ENCODE assay signal across 22 mouse cellular contexts in genomic region chr2:181127786-181128185, GRCm38 (mm10). TPM values are rescaled to one million over a fixed set of nuclear protein-coding genes. Genes with fewer than 3 reads are reported as not detected.
DNase-seq lines count a peak whose midpoint lies in the region; TF ChIP-seq lines count a peak whose summit lies in the region.
"Had no signal": no experiment of that assay in that cellular context is flagged by ENCODE, and none has a peak within 500 bp of the region (broad histone marks: within the 10 kb centered on the region; RNA-seq: fewer than 3 reads in every experiment).

No protein-coding gene starts in this region.

- peaks cover 14 to 17% of the 10 kb centered on the region in 2 experiments for H3K4me1 ChIP-seq in ES-E14 (ENCODE audit: control insufficient read depth in 2 of 2, insufficient read depth in 2 of 2, low read length in 2 of 2, poor library complexity in 1 of 2)
- H3K4me1 ChIP-seq: embryonic facial prominence, embryonic 10.5 days; embryonic facial prominence, embryonic 12.5 days had no signal

- H3K27ac ChIP-seq in layer of hippocampus, adult 2 months, result peak overlapping the region; percentile 57
- H3K27ac ChIP-seq in ES-E14 (ENCODE audit: insufficient read depth, low read depth, low read length, poor library complexity, severe bottlenecking), result no peak overlapping the region
- H3K27ac ChIP-seq: embryonic facial prominence, embryonic 10.5 days; embryonic facial prominence, embryonic 12.5 days; forebrain, embryonic 13.5 days; forebrain, embryonic 15.5 days had no signal

- no peak for TF ChIP-seq CTCF in layer of hippocampus, adult 2 months (conservative IDR thresholded peaks at IDR 0.05)

- H3K9me3 ChIP-seq in ES-E14 (ENCODE audit: control insufficient read depth, insufficient read depth, low read depth, low read length), result no peaks in the 10 kb centered on the region
- H3K9me3 ChIP-seq: embryonic facial prominence, embryonic 10.5 days; embryonic facial prominence, embryonic 12.5 days; forebrain, embryonic 13.5 days; forebrain, embryonic 15.5 days had no signal

- intact Hi-C loops in left cerebral cortex, postnatal 36 days (cut with DNase I), result no loop called here
- intact Hi-C loops in gastrocnemius, postnatal 14 days (cut with DNase I; ENCODE audit: low total_unique reads), result no loop called here

- DNase-seq in layer of hippocampus, adult 2 months (ENCODE audit: low spot score in 2 of 2), result no peak
- no peak for DNase-seq in layer of hippocampus, adult 9-10 months (ENCODE audit: low spot score)
- DNase-seq in ES-E14 (ENCODE audit: low read depth, low spot score), result peak; percentile 43
- DNase-seq in ZHBTc4 (ENCODE audit: low read depth, low spot score), result peak; percentile 79
- DNase-seq in left cerebral cortex, postnatal 36 days (ENCODE audit: low spot score in 2 of 2), result no peak
- no peak for DNase-seq in gastrocnemius, postnatal 14 days
- DNase-seq in adrenal gland, postnatal 4 days (ENCODE audit: low spot score in 2 of 2), result no peak
- DNase-seq: adrenal gland, adult 2 months; adrenal gland, postnatal 10 days; adrenal gland, postnatal 25 days; B cell, adult 2 months; cerebellum, adult 11-12 months; cerebellum, adult 2 months; cerebellum, postnatal 10 days; cerebellum, postnatal 25 days; forebrain, postnatal 0 days had no signal

- in situ Hi-C loops in ES-E14 (cut with MboI; ENCODE audit: low sequenced_read_pairs in 2 of 2, unreplicated experiment in 2 of 2), result no loop called here

- no peak overlapping the region for H3K4me3 ChIP-seq in layer of hippocampus, adult 2 months
- no peak overlapping the region for H3K4me3 ChIP-seq in ES-E14 (ENCODE audit: insufficient read depth in 1 of 2, low read depth in 1 of 2, low read length in 2 of 2, poor library complexity in 1 of 2, severe bottlenecking in 1 of 2)
- H3K4me3 ChIP-seq: embryonic facial prominence, embryonic 10.5 days; embryonic facial prominence, embryonic 12.5 days; forebrain, embryonic 13.5 days; forebrain, embryonic 15.5 days had no signal

- no peak overlapping the region for H3K9ac ChIP-seq in ES-E14 (ENCODE audit: insufficient read depth, low read depth, low read length, poor library complexity, severe bottlenecking)
- H3K9ac ChIP-seq: embryonic facial prominence, embryonic 12.5 days; forebrain, embryonic 13.5 days; forebrain, embryonic 15.5 days; forebrain, postnatal 0 days had no signal

- H3K36me3 ChIP-seq in ES-E14 (ENCODE audit: control insufficient read depth, insufficient read depth, low read length, poor library complexity, severe bottlenecking), result no peaks in the 10 kb centered on the region
- H3K36me3 ChIP-seq: embryonic facial prominence, embryonic 10.5 days; embryonic facial prominence, embryonic 12.5 days; forebrain, embryonic 15.5 days had no signal

TF ChIP-seq in ES-E14, 5 proteins besides CTCF, POLR2A, EP300 and RAD21:
- TF ChIP-seq ZC3H11A (IDR thresholded peaks at IDR 0.05; ENCODE audit: borderline replicate concordance, low read depth, low read length) (no peak), ZNF384 (IDR thresholded peaks at IDR 0.05; ENCODE audit: low read depth, low read length) (no peak), CHD2 (IDR thresholded peaks at IDR 0.05; ENCODE audit: low read depth, low read length) (no peak), HCFC1 (IDR thresholded peaks at IDR 0.05; ENCODE audit: borderline replicate concordance, insufficient read depth, low read length) (no peak), MAFK (IDR thresholded peaks at IDR 0.05; ENCODE audit: insufficient read depth, low read depth, low read length) (no peak)

RNA-seq across cellular contexts. Expression of gene Kcnq2, which starts 7.3 kb away (rescaled TPM):
- total RNA-seq in layer of hippocampus, adult 2 months (2021), result 100 to 1,000 TPM; 327 to 335 TPM
- total RNA-seq in ES-E14 (2012; rRNA removed), result 4.6 and 11.6 TPM in 2 replicates
- 100 to 1,000 TPM; 225 to 264 TPM for total RNA-seq in left cerebral cortex, postnatal 36 days (2021)
- under 1 TPM; 0.07 to 0.16 TPM for total RNA-seq in gastrocnemius, postnatal 14 days (2021)
- total RNA-seq in adrenal gland, postnatal 4 days (2021), result 10 to 100 TPM; 12.8 to 13.5 TPM

RNA-seq across cellular contexts. Expression of gene Eef1a2, which starts 29.0 kb away (rescaled TPM):
- total RNA-seq in layer of hippocampus, adult 2 months (2021), result 1,000 to 10,000 TPM; 1,145 to 1,175 TPM
- total RNA-seq in ES-E14 (2012; rRNA removed), result 0.76 and 0.95 TPM in 2 replicates
- 1,000 to 10,000 TPM; 1,312 to 1,553 TPM for total RNA-seq in left cerebral cortex, postnatal 36 days (2021)
- total RNA-seq in gastrocnemius, postnatal 14 days (2021), result 1,000 to 10,000 TPM; 2,249 to 2,405 TPM
- 10 to 100 TPM; 76.3 to 76.6 TPM for total RNA-seq in adrenal gland, postnatal 4 days (2021)
- total RNA-seq: CH12.LX, MEL had no signal

RNA-seq across cellular contexts. Expression of gene Ppdpf, which starts 59.3 kb away (rescaled TPM):
- total RNA-seq in layer of hippocampus, adult 2 months (2021), result 10 to 100 TPM; 85.4 to 90.2 TPM
- 67.1 and 71.8 TPM in 2 replicates for total RNA-seq in ES-E14 (2012; rRNA removed)
- 10 to 100 TPM; 88.3 to 97.9 TPM for total RNA-seq in left cerebral cortex, postnatal 36 days (2021)
- 10 to 100 TPM; 52.9 to 58.5 TPM for total RNA-seq in gastrocnemius, postnatal 14 days (2021)
- total RNA-seq in adrenal gland, postnatal 4 days (2021), result 10 to 100 TPM; 91.2 to 93.3 TPM

Comparison
In these comparisons a context has a peak if more than half of its experiments do, and no peak if none do; other contexts are left out.
1. DNase-seq: peak in ES-E14 (single experiment) and ZHBTc4 (single experiment); none in layer of hippocampus, adult 2 months (0 of 2), layer of hippocampus, adult 9-10 months (single experiment), left cerebral cortex, postnatal 36 days (0 of 2), gastrocnemius, postnatal 14 days (single experiment) and adrenal gland, postnatal 4 days (0 of 2).
2. RNA of gene Kcnq2, which starts 7.3 kb away (total RNA-seq): 327 to 335 TPM in layer of hippocampus, adult 2 months and 225 to 264 TPM in left cerebral cortex, postnatal 36 days; 12.8 to 13.5 TPM in adrenal gland, postnatal 4 days, 4.6 to 11.6 TPM in ES-E14 and 0.07 to 0.16 TPM in gastrocnemius, postnatal 14 days; every median in the first group is over 10 times any median in the second.
3. RNA of gene Eef1a2, which starts 29.0 kb away (total RNA-seq): 2,249 to 2,405 TPM in gastrocnemius, postnatal 14 days, 1,312 to 1,553 TPM in left cerebral cortex, postnatal 36 days, 1,145 to 1,175 TPM in layer of hippocampus, adult 2 months and 76.3 to 76.6 TPM in adrenal gland, postnatal 4 days; 0.76 to 0.95 TPM in ES-E14; every median in the first group is over 10 times any median in the second.